Mouse (Mus musculus): ENCODE data around the gene Gadd45a.
A peak's percentile ranks its signal among the peaks of the same experiment; 100 is the strongest.

Gadd45a gene

DNA sequence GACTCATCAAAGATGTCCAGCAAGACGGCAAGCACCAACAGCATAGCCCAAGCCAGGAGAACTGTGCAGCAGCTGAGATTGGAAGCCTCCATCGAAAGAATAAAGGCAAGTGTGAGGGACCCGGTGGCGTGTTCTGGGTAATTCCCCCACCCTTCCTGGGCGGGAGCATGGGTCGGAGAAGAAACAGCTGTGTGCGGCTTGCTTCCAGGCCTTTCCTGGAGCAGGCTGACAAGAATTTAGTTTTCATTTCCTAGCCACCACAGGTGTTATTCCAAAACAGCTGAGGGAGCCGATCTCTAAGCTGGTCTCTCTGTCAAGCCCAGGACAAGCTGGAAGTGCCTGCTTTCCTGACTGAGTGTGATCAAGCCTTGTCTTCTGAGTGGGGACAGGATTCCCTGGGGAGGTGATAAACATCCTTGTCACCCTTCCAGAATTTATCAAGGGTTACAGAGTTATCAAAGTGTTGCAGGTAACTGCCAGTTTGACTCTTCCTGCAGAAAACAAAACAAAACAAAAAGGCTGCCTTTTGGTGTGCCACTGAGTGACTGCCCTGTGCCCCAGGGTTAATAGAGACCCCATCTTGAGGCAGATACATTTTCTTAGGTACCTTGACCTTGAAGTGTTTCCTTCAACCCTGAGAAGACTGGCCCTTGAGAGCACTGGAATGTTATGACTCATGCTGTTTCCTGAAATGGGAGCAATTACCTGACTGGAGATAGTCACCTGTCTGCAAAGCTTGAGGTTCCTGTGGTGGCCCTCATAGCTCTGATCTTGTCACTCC is 21.3 kb downstream of the Gadd45a start:
- DNase-seq: peak; percentile 64

DNA sequence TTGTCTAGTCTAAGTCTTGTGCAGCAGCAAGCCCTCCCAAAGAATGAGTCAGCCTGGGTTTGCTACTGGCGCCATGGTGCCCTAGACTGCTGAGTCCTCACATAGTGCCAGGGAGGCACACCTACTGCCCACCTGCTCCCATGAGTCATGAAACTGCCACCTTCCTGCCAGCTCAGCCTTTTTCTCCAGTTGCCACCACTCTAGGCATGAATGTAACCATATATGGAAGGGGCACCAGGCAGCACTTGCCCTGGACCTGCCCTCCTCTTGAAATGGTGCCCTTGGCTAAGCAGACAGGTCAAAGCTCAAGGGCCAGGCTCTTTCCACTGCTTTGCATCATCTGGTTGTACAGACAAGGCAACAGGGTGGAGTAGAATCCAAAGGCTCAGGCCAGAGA is 22.6 kb downstream of the Gadd45a start:
- DNase-seq: peak; percentile 34

DNA sequence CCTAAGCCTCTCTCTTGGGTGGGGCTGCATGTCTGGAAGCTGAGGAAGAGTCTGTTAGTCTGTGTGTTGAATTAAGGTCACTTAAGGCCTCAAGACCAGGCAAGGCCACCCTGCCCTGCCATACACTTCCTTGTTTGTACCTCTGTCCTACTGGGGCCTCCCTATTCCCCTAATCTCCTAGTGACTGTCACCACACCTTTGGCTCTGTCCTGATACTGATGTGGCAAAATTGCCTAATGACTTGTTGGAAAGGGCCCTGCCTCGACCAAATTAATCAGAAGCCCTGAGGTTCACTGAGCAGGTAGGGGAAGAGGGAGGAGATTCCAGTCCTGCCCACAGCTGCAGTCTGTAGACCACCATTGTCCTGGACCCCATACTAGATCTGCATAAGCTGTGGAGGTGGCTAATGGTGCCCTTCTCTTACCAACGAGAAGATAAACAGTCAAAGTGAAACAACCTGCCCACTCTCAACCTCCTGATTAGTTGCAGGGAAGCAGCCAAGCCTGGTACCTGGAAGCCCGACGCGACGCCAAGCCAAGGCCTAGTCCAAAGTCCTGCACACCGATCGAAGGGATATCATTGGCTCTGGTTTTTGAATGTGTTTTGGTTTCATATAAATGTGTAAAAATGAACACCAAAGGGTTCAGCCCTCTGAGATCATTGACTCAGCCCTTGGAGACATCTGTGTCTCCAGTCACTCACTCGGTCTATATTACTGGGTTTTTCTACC is 23.1 kb downstream of the Gadd45a start:
- DNase-seq: no peak

- peak; percentile 27 for DNase-seq
Measured at GRCm38 (mm10) chr6:67013293-67013948, 23.8 kb downstream of the Gadd45a start.

DNA sequence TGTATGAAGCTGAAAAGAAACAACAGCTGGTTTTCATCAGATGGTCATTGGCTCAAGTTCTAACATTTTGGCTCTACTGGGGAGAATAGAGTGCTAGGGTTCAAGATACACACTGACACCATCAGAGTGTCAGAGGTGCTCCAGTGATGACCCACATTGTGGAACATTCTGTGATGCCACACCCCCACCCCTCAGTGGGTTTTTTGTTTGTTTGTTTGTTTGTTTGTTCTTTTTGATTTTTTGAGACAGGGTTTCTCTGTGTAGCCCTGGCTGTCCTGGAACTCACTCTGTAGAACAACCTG is 26.1 kb downstream of the Gadd45a start:
- no peak for DNase-seq

DNA sequence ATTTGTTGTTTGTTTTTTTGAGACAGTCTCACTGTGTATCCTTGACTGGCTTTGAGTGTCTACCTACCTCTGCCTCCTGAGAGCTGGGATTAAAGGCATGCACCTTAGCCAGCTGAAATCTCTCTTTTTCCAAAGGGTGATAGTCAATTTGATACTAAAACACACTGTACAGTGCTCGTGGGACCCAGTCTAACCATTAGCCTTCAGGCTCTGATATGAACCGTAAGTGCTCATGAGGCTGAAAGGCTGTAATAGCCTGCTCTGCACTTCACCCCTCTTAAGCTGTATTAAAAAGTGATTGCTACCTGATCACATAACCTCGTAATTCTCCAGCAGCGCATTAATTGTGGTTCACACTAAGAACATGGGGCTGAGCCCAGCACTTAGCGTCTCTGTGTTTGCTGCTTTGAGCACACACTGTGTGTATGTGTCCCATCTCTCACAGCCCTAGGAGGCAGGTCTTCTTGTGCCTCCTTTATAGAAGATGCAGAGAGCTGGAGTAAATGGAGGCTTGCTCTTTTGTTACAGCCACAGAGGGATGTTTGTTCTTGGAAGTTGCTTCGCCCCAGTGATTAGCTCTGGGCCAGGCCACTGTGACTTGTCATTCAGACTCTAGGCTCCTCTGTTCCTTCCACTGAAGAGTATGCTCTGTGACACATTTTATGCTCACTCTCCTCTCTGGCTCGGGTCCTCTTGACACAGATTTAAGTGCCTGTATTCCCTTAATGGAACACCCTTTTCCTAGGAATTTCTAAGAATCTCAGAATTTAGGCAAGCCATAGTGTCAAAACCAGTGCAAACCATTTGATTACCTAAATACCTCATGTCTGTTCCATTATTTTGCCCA is 26.7 kb downstream of the Gadd45a start:
- DNase-seq: no peak

DNA sequence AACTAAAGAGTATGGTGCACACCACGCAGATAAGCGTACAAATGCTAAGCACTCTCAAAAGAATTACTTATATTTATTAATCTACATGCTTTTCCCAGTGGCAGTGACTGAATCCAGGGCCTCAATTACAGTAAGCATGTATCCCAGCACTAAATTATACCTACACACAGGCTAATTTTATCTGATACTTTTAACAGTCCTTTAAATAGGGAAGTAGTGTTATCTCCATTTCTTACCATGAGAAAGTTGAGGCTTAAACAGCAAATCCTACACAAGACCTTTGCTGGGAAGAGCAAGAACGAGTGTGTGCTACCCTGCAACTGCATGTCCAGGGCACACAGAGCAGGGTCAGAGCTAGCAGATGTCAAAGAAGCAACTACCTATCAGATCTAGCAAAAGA is 27.4 kb downstream of the Gadd45a start:
- no peak for DNase-seq

DNA sequence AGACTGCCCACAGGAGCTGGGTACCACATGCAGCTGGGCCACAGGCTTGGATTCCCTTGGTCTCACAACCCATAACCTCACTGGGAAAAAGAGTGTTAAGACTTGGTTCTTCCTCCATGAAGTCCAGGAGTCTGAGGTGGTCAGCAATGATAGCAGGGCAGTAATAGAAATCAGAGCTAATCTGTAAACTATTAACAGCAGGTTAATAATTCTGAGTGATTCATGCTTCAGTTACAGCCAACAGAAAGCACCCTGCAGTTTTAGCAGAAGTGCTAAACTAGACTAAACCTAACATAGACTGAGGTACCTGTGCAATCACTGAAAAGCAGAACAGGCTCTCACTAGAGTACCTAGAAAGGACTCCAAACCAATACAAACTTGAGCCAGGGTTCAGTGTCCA is 37.5 kb downstream of the Gadd45a start:
- DNase-seq: no peak

GRCm38 (mm10) chr6:66998645-66999044 is 38.6 kb downstream of the Gadd45a start:
- DNase-seq: peak; percentile 44

- no peak for DNase-seq
Measured at GRCm38 (mm10) chr6:66996257-66996656, 41.0 kb downstream of the Gadd45a start.

DNA sequence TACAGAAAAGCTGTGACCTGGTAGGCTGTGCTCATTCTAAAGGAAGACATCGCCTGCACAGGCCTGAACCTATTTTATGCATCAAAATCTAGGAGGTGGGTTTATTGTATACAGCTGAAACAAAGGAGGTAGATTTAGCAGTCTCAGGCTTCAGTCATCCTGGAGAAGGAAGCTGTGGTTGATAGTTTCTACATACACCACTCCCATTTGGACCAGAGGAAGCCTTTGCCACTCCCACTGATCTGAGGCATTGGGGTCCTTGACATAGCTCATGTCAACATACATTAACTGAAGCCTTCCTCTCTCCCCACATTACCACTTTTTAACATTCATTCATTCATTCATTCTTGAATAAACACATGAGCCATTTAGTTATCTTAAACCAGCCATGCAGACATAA is 41.4 kb downstream of the Gadd45a start:
- no peak for DNase-seq

- no peak for DNase-seq
Measured at GRCm38 (mm10) chr6:66994981-66995380, 42.3 kb downstream of the Gadd45a start.

DNA sequence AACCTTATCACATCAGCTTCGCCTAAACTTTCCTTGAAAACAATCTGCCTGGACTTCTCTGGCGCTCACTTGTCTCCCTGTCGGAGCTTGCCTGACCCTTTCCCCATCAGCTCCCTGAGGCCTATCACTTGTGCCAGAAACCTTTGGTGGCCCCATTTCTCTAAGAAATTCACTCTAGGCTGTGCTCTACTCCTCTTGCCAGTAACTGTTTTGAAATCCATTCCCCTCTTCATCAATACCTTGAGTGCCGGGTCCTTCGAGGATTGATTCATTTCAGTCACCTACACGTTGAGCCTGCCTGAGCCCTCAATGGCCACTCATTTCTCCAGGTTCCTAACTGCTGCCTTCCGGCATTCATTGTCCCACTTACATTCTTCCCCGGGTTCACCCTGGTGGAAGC is 44.5 kb downstream of the Gadd45a start:
- DNase-seq: no peak

- DNase-seq: peak; percentile 37
Measured at GRCm38 (mm10) chr6:66992232-66992631, 45.0 kb downstream of the Gadd45a start.

- no peak for DNase-seq
Measured at GRCm38 (mm10) chr6:66989518-66989917, 47.7 kb downstream of the Gadd45a start.

GRCm38 (mm10) chr6:66989037-66989436 is 48.2 kb downstream of the Gadd45a start:
- no peak for DNase-seq

DNA sequence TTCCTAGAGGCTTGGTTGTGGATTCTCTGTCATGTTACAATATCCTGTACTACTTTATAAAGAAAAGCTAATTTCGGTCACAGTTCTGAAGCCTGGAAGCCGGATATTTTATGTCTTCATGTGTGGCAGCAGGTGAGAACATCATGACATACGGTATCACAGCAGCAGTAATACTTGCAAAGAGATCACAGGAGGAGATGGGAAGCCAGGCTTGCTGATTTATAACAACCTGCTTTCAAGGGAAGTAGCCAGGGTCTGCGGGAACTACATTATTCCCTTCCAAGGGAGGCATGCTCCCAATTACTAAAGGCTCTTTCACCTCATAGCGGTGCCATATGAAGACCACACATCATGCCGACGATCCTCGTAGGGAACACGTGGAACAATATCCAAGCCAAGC is 48.9 kb downstream of the Gadd45a start:
- no peak for DNase-seq

DNA sequence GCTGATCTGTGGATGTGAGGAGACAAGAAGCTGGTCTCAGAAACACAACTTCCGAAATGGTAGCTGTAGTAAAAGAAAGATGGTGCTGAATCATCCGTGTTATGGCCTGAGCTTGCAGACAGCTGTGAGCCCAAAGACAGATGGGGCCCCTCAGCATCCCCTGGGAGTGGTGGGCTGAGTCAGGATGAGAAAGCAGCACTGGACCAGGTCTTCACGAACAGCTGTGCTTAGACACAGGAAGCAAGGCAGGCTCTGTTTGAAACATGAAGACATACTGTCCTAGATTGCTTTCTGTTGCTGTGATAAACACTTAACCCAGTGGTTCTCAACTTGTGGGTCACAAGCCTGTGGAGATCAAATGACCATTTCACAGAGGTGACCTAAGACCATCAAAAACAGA is 49.6 kb downstream of the Gadd45a start:
- DNase-seq: peak; percentile 62

DNA sequence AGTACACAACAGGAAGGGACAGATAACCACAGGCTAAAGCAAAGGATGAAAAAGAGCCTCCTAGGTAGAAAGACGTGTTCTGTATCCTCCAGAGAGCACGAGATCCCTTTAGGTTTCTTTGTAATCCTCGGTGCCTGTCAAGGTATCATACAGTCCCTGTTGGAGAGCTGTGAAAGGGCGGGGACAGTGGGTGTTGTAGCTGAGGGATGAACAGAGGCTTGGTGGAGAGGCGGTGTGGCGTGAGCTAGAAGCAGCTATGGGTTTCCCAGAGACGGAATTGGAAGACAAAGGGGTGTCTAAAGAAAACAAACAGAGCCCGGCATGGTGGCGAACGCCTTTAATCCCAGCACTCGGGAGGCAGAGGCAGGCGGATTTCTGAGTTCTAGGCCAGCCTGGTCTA is 51.2 kb downstream of the Gadd45a start:
- DNase-seq: no peak

DNA sequence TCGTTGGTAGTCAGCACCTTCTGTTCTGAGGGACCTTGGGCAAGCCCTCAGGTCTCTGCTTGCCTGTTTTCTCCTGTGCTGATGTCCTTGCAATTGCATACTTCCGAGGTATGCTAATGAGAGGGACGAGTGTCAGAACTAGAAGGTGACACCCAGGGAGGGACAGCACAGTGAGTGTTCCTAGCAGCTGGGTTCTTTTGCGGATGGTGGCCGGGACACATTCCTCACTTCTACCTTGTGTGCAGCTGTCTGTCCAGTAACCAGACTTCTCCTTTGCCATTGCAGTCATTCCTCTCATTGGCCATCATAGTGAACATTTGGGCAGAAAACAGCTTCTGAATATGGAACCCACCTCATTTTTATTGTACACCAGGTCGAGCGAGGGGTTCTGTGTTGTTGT is 51.8 kb downstream of the Gadd45a start:
- DNase-seq: no peak

Data from kidney, postnatal 10 days (tissue).